Mouse (Mus musculus) limb, embryonic 12.5 days (tissue): ENCODE results near the gene Ceacam19. TPM values are rescaled to one million over a fixed set of nuclear protein-coding genes. Genes with fewer than 3 reads are reported as not detected.

ENCODE experiments used
- ATAC-seq: fragments of 200-750 bp; cut with Nextera tagmentation; 2 replicates; pipeline ENCODE4 v1.8.0; 2017; ENCODE audit warnings: low read depth, moderate TSS enrichment; ENCODE audit not compliant: insufficient number of reproducible peaks, insufficient read depth, low FRiP score, low TSS enrichment
- H3K27ac ChIP-seq: fragments of 300-500 bp; sonication (generic); 2 replicates; pipeline ENCODE4 v1.5.1; 2016; ENCODE audit warnings: mild to moderate bottlenecking, moderate library complexity
- H3K27me3 ChIP-seq: fragments of 300-500 bp; sonication (generic); 2 replicates; pipeline ENCODE4 v1.6.1; 2016; ENCODE audit warnings: mild to moderate bottlenecking, moderate library complexity
- H3K36me3 ChIP-seq: fragments of 300-500 bp; sonication (generic); 2 replicates; pipeline ENCODE4 v1.6.1; 2016; ENCODE audit warnings: mild to moderate bottlenecking, moderate library complexity
- H3K4me1 ChIP-seq: fragments of 300-500 bp; sonication (generic); replicated peaks from 2 replicates; pipeline ENCODE4 v1.6.1; 2016
- H3K4me2 ChIP-seq: fragments of 300-500 bp; sonication (generic); 2 replicates; pipeline ENCODE4 v1.6.1; 2016; ENCODE audit warnings: mild to moderate bottlenecking, moderate library complexity
- H3K4me3 ChIP-seq: fragments of 300-500 bp; sonication (generic); replicated peaks from 2 replicates; pipeline ENCODE4 v1.5.1; 2016; ENCODE audit warnings: mild to moderate bottlenecking
- H3K9ac ChIP-seq: fragments of 300-500 bp; sonication (generic); replicated peaks from 2 replicates; pipeline ENCODE4 v1.6.1; 2016; ENCODE audit warnings: mild to moderate bottlenecking, moderate library complexity
- H3K9me3 ChIP-seq: fragments of 300-500 bp; sonication (generic); 2 replicates; pipeline ENCODE4 v1.6.1; 2016; ENCODE audit warnings: mild to moderate bottlenecking, moderate library complexity
- WGBS: fragments of 180-500 bp; shearing (Covaris S2); methylation state at CpG from one replicate; pipeline ENCODE4 v1.1.7; 2016; 5-methylcytosine and 5-hydroxymethylcytosine counted together
- polyA plus RNA-seq: library from polyadenylated mRNA; unstranded; fragments of >200 nt; fragmentation: Nextera tagmentation; extraction: Ambion mirVana; gene quantifications from 2 replicates; pipeline ENCODE4 v1.2.1, GENCODE M21; 2016

Ceacam19 gene
- polyA plus RNA-seq, 1 experiment from 2014 or later: not detected

DNA sequence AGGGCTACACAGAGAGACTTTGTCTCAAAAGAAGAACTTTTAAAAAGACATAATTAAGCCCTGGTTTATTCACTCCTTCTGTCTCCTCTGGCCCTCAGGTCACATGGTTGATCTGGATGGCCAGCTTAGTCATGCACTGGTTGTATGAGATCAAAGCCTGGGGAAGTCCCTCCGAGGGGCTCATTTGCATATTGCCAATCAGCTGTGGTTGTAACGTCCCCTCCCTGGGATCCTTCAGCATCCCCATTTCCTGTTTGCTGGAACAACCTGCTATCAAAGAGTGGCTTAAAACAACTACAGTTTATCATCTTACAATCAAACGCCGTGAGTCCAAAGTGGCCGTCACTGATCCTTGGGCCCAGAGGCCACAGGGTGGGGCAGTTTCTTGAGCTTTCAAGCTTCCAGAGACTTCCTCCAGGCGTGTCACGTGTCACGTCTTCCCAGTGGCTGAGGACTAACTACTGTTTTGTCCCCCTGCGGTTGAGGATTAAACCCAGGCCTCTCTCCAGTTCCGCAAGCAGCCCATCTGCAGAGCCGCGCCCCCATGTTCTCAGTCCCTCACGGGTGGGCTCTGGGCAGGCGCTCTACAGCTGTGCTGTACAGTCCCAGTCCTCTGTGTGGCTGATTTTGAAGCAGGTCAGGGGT is 10.9 kb downstream of the Ceacam19 start:
- whole genome bisulfite sequencing: 43% methylated on average over 14 of the region's 14 CpGs
- no peak overlapping the region for H3K27ac ChIP-seq
- H3K4me1 ChIP-seq: no peaks in the 10 kb centered on the region
- no peak overlapping the region for H3K9ac ChIP-seq
- no peaks in the 10 kb centered on the region for H3K9me3 ChIP-seq
- no peak for ATAC-seq
- no peak overlapping the region for H3K4me2 ChIP-seq
- H3K27me3 ChIP-seq: no peaks in the 10 kb centered on the region
- no peaks in the 10 kb centered on the region for H3K36me3 ChIP-seq
- H3K4me3 ChIP-seq: no peak overlapping the region

DNA sequence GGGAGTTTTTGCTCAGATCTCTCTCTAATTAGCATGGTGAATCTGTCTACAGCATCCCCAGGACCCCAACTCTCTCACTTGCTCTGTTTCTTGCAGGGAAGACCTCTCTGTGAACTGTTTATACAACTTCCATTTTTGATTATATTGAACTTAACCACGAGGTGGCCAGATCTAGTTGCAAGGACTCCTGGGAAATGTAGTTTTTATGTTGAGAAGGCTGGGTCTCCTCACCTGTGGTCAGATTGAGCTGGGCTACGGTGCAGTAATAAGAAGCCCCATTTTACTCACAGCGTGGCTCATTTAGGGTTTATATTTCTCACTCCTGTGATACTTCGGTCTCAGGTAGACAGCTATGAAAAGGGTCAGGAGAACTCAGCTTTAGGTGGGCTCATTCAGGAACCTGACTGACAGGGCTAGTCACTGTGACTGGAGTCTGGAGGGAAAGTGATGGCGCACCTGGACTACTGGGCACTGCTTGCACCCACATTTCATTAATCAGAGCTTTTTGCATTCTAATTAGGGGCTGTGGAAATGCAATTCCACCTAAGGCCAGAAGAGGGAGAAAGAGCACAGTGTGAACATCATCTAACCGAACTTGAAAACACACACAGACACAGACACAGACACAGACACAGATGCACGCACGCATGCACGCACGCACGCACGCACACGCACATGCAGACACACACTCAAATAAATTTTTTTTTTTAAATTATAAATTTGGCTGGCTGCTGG is 11.7 kb downstream of the Ceacam19 start:
- no peak overlapping the region for H3K4me3 ChIP-seq
- H3K9ac ChIP-seq: no peak overlapping the region
- no peaks in the 10 kb centered on the region for H3K9me3 ChIP-seq
- H3K4me1 ChIP-seq: no peaks in the 10 kb centered on the region
- H3K36me3 ChIP-seq: no peaks in the 10 kb centered on the region
- H3K27me3 ChIP-seq: no peaks in the 10 kb centered on the region
- H3K27ac ChIP-seq: no peak overlapping the region
- WGBS: 53% methylated on average over 13 of the region's 13 CpGs
- H3K4me2 ChIP-seq: no peak overlapping the region
- ATAC-seq: no peak

DNA sequence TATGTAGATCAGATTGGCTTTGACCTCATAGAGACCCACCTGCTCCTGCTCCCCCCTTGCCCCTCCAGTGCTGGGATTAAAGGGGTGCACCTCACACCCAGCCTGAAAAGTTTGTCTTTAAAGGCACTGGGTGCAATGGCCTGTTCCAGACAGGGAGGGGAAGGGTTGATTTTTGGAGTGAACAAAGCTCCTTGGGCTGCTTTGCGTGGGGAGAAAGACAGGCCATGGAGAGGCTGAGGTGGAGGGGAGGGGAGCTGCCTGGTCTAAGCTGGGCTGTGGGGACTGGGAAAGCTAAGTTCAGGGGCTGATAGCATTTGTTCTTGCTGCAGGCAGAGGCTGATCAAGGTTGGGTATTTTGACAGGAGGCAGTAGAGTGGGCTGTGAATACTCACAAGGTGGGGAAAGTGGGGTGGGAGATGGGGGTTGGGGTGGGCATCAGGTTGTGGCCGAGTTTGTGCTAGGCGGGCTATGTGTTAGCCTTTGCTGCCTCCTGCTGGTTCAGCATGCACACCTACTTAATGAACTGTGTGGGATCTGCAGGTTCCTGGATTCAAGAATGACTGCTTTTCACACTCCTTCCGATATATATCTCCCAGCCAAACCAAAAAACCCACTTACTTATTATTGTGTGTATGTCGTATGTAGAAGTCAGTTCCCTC is 15.7 kb downstream of the Ceacam19 start:
- Histone ChIP-seq H3K4me3 (no peak overlapping the region), H3K9me3 (no peaks in the 10 kb centered on the region), H3K4me2 (no peak overlapping the region), H3K27me3 (no peaks in the 10 kb centered on the region), H3K27ac (no peak overlapping the region), H3K9ac (no peak overlapping the region), H3K4me1 (no peaks in the 10 kb centered on the region), H3K36me3 (no peaks in the 10 kb centered on the region)
- ATAC-seq: no peak
- WGBS: 43% methylated on average over 5 of the region's 5 CpGs

DNA sequence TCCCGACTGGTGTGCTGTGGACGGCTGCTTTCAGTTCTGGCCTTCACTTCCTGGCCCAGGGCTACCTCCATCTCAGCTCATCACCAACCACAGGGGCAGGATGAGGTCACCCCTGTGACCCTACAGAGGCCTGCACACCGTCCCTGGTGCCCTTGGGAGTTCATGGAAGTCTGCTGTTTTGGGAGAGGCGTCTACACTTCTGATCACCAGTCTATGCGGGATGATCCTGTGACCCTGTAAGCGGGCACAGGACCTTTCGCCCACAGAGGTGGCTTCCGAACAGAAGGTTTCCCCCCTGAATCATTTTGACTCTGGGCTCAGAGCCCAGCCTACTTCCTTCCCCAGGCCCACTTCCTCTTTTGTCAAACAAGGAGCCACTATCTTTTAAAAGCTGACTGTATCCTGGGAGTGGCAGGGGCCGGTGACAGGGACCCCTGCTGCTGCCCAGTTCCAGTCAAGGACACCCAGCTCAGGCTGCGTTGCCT is 16.6 kb downstream of the Ceacam19 start:
- no peak for ATAC-seq
- H3K27me3 ChIP-seq: no peaks in the 10 kb centered on the region
- no peak overlapping the region for H3K9ac ChIP-seq
- H3K4me2 ChIP-seq: no peak overlapping the region
- H3K4me1 ChIP-seq: no peaks in the 10 kb centered on the region
- H3K4me3 ChIP-seq: no peak overlapping the region
- WGBS: 62% methylated on average over 10 of the region's 10 CpGs
- H3K36me3 ChIP-seq: no peaks in the 10 kb centered on the region
- no peak overlapping the region for H3K27ac ChIP-seq
- no peaks in the 10 kb centered on the region for H3K9me3 ChIP-seq

DNA sequence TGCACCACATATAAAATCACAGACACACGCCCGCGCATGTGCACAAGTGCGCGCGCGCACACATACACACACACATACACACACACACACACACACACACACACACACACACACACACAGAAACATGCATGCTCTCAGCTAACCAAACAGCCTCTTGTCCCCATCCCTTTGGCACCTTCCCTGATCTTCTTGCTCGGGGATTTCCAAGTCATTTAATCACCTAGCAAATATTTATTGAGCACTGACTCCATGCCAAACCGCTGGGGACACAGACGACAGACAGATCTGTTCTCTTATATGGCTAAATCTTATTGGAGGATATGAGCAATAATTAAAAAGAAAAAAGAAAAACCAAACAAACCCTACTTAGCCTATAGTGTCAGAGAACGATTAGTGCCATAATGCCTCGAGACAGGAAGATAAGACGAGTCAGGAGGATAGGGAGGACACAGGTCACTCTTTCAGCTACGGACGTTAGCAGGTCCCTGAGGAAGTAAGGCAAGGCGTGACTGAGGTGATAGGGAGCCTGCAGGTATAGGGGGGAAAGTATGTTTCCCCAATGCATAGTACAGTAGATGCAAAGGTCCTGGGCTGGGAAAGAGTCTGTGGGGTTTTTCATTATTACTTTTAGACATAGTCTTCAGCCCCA is 19.9 kb downstream of the Ceacam19 start:
- Histone ChIP-seq H3K4me3 (no peak overlapping the region), H3K9ac (no peak overlapping the region), H3K27me3 (peaks cover 4% of the 10 kb centered on the region; the same call in 1 of the 2 replicates), H3K4me1 (no peaks in the 10 kb centered on the region), H3K4me2 (no peak overlapping the region), H3K36me3 (no peaks in the 10 kb centered on the region), H3K27ac (no peak overlapping the region), H3K9me3 (no peaks in the 10 kb centered on the region)
- ATAC-seq: no peak
- WGBS: 87% methylated on average over 16 of the region's 16 CpGs

DNA sequence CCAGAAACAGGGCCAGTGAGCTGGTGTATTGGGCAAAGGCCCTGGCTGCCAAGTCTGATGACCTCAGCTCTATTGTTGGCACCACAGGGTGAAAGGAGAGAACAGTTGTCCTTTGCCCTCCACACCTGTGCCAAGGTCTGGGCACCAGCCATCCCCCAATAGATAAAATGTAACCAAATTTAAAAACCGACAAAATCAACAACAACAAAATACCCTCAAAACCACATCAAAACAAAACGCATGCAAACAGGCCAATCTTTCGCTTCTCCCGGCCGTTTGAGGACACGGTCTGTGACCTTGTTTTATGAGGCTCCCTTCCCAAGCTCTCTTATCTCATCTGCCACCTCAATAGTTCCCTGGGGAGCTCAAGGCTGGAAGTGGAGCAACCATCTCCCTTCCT is 21.3 kb downstream of the Ceacam19 start:
- Histone ChIP-seq H3K4me3 (no peak overlapping the region), H3K9me3 (no peaks in the 10 kb centered on the region), H3K36me3 (no peaks in the 10 kb centered on the region), H3K9ac (no peak overlapping the region), H3K27me3 (peaks cover 4% of the 10 kb centered on the region; the same call in 1 of the 2 replicates), H3K4me1 (no peaks in the 10 kb centered on the region), H3K4me2 (no peak overlapping the region), H3K27ac (no peak overlapping the region)
- no peak for ATAC-seq
- 83% methylated on average over 6 of the region's 6 CpGs for WGBS

DNA sequence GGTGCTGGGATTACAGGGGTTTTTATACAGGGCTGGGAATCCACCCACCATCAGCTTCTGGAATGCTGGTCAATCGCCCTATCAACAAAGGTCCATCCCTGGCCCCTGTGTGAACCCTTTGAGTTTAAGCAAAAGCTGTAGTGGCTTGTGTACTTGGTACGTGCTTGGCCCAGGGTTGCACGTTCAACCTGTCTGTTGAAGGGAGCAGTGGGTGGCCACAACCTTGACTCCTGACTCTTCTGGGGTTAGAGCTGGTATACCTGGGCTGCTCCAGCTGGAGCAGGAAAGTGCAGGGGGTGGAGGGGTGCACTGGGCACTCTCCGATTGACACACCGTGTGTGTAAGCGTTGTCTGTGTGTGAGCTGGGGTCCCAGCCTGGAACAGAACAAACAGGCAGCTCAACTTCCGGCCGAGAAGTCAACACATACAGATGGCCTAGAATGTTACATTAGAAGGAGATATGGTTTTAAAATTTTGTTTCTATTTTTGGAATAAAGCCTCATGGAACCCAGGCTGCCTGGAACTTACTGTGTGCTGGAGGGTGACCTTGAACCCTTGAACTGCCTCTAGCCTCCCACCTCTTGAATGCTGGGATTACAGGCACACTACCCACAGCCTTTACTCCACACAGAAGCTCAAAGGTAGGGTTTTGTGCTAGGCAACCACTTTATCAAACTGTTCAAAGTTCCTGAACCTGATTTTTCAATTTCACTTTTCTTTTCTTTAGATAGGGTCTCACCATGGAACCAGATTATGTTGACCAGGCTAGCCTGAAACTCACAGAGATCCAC is 22.3 kb downstream of the Ceacam19 start:
- peaks cover 4% of the 10 kb centered on the region; the same call in 1 of the 2 replicates for H3K27me3 ChIP-seq
- ATAC-seq: no peak
- 76% methylated on average over 8 of the region's 8 CpGs for WGBS
- no peak overlapping the region for H3K9ac ChIP-seq
- no peaks in the 10 kb centered on the region for H3K4me1 ChIP-seq
- H3K36me3 ChIP-seq: no peaks in the 10 kb centered on the region
- H3K9me3 ChIP-seq: no peaks in the 10 kb centered on the region
- H3K27ac ChIP-seq: no peak overlapping the region
- H3K4me3 ChIP-seq: no peak overlapping the region
- no peak overlapping the region for H3K4me2 ChIP-seq

DNA sequence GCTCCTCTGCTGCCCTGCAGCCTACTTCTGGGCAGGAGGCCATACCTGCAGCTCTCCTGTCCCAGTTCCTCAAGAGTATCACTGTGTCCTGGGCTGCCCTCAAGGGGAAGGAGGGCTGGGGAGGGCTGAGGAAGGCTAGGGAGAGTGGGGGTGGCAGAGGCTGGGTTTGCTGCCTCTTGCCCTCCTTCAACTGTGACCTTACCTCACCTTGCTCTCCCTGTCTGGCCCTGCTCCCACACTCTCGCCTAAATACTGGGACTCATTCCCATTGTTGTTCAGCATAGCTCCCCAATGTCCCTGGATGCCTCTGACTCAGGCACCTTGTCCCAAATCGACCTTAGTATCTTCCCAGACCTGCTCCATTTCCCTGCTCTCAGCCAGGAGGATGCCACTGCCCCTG is 23.5 kb downstream of the Ceacam19 start:
- H3K4me1 ChIP-seq: no peaks in the 10 kb centered on the region
- H3K9me3 ChIP-seq: no peaks in the 10 kb centered on the region
- no peak overlapping the region for H3K9ac ChIP-seq
- H3K27me3 ChIP-seq: peaks cover 4% of the 10 kb centered on the region; the same call in 1 of the 2 replicates
- no peaks in the 10 kb centered on the region for H3K36me3 ChIP-seq
- no peak for ATAC-seq
- no peak overlapping the region for H3K4me3 ChIP-seq
- 39% methylated on average over 2 of the region's 2 CpGs for WGBS
- H3K4me2 ChIP-seq: no peak overlapping the region
- no peak overlapping the region for H3K27ac ChIP-seq

DNA sequence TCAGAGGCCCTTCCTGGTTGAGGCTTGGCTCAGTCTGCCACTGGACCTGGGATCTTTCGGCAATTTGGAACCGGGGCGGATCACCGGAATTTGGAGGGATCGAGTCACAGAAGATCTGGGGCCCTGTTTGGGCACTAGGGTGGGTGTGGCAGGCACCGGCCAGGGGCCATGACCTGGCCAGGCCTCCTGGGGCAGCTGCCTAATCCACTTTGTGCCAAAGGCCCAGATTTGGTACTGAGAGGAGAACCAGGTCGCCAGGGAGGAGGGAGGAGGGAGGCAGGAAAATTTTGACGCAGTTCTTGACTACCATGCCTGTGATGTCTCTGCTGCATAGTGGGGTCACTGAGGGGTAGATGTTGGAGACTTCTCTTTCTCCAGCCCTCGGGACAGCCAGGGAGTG is 26.6 kb downstream of the Ceacam19 start, which contains the start of gene Ceacam16:
Gene Ceacam16, minus strand, starts transcription at position 101 of the 400 bp plus-strand sequence.
- Histone ChIP-seq H3K4me2 (no peak within 1 kb of the TSS), H3K27me3 (peaks cover 8% of the 10 kb centered on the region; the same call in 1 of the 2 replicates), H3K36me3 (no peaks in the 10 kb centered on the region), H3K4me3 (no peak within 1 kb of the TSS), H3K27ac (no peak within 1 kb of the TSS), H3K9me3 (no peaks in the 10 kb centered on the region), H3K4me1 (no peaks in the 10 kb centered on the region), H3K9ac (no peak within 1 kb of the TSS)
- ATAC-seq: no peak
- 84% methylated on average over 9 of the region's 9 CpGs for WGBS

DNA sequence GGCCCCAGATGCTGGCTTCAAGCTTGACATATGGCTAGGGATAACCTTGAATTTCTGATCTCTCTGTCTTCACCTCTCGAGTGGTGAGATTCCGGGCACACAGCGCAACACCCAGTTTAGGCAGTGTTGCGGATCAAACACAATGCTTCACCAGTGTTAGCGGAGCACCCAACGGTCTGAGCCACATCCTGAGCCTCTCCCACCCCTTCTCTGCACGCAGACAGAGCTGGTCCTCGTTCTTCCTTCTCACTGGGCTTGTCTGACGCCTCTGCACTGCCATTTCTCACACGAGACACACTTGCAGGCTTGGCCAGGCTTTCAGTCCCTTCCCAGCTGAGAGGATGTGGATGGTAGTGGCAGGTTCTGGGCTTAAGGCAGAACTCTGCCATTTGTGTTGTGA is 28.0 kb downstream of the Ceacam19 start:
- H3K27me3 ChIP-seq: peaks cover 11% of the 10 kb centered on the region; the same call in 1 of the 2 replicates
- no peak overlapping the region for H3K27ac ChIP-seq
- no peaks in the 10 kb centered on the region for H3K9me3 ChIP-seq
- no peak overlapping the region for H3K4me2 ChIP-seq
- H3K4me3 ChIP-seq: no peak overlapping the region
- whole genome bisulfite sequencing: 72% methylated on average over 10 of the region's 10 CpGs
- no peak for ATAC-seq
- no peak overlapping the region for H3K9ac ChIP-seq
- H3K36me3 ChIP-seq: no peaks in the 10 kb centered on the region
- H3K4me1 ChIP-seq: no peaks in the 10 kb centered on the region
